Mouse (Mus musculus): ENCODE results near the gene Rpl15. TPM values are rescaled to one million over a fixed set of nuclear protein-coding genes. Genes with fewer than 3 reads are reported as not detected.

Gene Rpl15
- total RNA-seq (2021): 100 to 1,000 TPM; 519 to 581 TPM
- long read RNA-seq, experiment 1, transcript Rpl15-202 (4 exons, 1,922 nt): major isoform, 93 of 110 reads
- long read RNA-seq, experiment 1, transcript Rpl15-204 (3 exons, 802 nt): minor isoform, 7 of 110 reads
- long read RNA-seq, experiment 1, transcript Rpl15-201 (4 exons, 883 nt): minor isoform, 5 of 110 reads
- long read RNA-seq, experiment 1, partial matches to known transcripts: 0 of 110 reads
- long read RNA-seq, experiment 1, other reads (novel, unspliced or antisense): 2 of 110 reads
- long read RNA-seq, experiment 2, transcript Rpl15-202 (4 exons, 1,922 nt): major isoform, 130 of 143 reads
- long read RNA-seq, experiment 2, transcript Rpl15-201 (4 exons, 883 nt): minor isoform, 5 of 143 reads
- long read RNA-seq, experiment 2, partial matches to known transcripts: 0 of 143 reads
- long read RNA-seq, experiment 2, other reads (novel, unspliced or antisense): 2 of 143 reads

DNA sequence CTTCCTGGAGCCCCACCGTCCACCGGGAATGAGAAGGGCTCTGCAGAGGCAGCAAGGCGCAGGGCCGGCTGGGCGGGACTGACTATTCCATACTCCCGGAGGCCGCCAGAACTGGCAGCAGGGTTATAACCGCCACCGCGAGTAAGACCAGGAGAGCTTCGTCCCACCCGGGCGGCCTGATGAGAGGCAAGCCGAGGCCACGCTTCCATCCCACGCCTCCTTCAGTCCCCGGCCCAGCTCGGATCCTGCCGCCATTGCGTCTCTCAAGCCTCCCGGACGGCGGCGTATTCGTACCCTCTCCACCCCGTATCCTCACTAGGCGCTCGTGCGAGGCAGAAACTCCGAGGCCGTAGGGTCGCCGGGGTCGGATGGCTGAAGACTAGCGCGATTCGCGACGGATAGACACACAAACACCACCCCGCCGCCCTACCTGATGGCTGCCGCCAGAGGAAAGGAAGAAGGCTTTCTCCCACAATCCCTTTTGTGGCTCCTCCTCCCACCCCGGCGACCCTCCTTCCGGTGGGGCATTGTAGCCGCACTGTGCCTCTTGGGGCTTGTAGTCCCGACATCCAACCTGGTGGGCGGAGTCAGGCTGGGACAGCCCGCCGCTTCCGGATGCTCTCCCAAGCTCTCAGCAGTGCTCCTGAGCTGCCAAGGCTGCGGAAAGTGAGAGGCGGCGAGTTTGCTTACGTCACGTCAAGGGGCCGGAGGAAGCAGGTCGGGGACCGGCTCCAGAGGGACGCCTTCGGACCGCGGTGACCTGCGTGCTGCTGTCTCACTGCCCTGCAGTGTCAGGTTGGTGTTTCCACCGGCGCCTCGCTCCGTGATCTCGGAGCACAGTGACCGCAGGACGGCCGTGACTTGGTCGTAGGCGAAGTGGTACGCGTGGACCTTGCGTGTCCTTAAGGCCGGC, at the start of gene Rpl15, which contains the start of gene Nkiras1:
Rpl15 (minus strand) TSS at position 863 of the 913 bp plus-strand sequence.
Nkiras1 (plus strand) TSS at position 608 of the 913 bp plus-strand sequence.
- peak; percentile 100 for DNase-seq
- peak within 1 kb of the TSS; percentile 84 for H3K4me3 ChIP-seq
- 0 out of 2 replicates have a peak, but pooled peaks have one; percentile 30 for TF ChIP-seq CTCF (IDR thresholded peaks at IDR 0.05)
- H3K27ac ChIP-seq: peak within 1 kb of the TSS; percentile 91
- intact Hi-C loops (cut with DNase I): loop anchor here (2.0 to 5.0 kb wide), 2 partner anchors 33 to 60 kb away; partner anchors contain the start of genes Nr1d2 and Ube2e1

DNA sequence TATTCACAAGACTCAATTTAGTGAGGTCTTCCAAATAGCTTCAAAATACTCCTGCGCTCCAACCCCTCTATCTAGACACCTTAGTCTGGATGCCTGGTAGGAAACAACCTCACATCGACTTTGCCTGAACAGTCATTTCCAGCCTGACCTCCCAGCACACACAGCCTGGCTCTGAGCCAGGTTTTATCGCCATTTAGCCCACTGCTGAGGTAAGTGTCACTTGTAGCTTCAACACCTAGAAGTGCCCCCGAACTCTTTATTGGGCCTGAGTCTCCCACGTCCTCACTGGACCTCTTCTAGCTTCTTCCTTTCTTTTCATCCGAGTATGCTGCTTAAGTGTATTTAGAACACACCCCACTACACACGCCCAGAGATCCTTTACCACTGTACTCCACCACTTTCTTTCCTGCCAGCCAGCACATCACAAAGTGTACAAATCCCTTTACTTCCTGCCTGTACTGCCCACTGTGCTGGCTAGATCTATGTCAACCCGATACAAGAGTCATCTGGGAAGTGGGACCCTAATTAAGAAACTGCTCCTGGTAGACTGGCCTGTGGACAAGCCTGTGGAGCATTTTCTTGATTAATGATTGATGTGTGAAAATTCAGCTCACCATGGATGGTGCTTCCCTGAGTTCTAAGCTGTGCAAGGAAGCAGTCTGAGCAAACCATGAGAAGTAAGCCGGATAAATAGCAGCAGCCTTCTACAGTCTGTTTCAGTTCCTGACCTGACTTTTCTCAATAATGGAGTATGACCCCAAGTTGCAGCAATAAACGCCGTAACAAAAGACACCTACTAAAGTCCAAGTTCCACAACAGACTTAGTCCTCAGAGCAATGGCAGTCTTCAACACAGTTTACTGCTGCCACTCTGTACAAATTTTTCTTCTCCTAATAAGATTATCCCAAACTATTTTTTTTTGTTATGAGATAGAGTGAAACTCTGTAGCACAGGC, 46.5 kb upstream of the Rpl15 start:
- no peak for DNase-seq
- Histone ChIP-seq H3K27ac (no peak overlapping the region), H3K4me3 (no peak overlapping the region)
- TF ChIP-seq CTCF (IDR thresholded peaks at IDR 0.05): no peak
- intact Hi-C loops (cut with DNase I): no loop called here

DNA sequence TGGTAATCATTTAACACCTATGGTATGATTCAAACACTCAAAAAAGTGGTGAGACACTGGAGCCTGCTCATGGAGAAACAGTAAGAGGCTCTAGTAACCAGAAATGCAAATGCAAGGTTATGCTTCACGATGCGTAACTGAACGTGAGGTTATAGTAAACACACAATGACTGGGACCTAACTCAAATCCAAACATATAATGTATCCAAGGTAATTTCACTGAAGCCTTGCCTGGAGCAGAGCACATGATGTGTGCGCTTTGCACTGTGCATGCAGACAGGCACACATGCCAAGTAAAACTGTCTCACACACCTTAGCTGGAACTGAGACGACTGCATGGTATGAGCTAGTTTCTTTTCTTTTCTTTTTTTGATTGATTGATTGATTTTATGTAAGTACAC, 33.0 kb upstream of the Rpl15 start:
- Histone ChIP-seq H3K27ac (peak overlapping the region; percentile 90), H3K4me3 (peak overlapping the region; percentile 43; the same call in 1 of the 2 replicates)
- intact Hi-C loops (cut with DNase I): no loop called here
- no peak for TF ChIP-seq CTCF (IDR thresholded peaks at IDR 0.05)
- DNase-seq: no peak

DNA sequence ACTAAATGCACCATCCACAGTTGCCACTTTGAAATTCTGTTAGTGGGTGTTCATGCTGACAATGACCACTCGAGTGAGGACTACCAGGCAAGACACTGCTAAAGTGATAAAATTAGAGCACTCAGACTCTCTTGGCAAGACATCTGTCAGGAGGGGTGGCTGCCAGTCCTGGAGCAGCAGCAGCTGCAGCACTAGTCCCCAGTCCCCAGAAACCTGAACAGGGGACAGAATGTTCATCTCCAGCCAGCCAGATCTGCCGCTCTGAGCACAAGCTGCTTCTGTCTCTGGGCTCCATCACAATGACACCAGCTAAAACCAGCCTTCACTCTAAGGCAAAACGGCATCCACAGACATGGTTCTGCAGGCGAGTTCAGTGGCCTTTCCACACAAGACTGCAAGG, 32.1 kb upstream of the Rpl15 start:
- DNase-seq: peak; percentile 92
- peak overlapping the region; percentile 43 for H3K4me3 ChIP-seq
- TF ChIP-seq CTCF (IDR thresholded peaks at IDR 0.05): no peak
- intact Hi-C loops (cut with DNase I): no loop called here
- H3K27ac ChIP-seq: peak overlapping the region; percentile 90

DNA sequence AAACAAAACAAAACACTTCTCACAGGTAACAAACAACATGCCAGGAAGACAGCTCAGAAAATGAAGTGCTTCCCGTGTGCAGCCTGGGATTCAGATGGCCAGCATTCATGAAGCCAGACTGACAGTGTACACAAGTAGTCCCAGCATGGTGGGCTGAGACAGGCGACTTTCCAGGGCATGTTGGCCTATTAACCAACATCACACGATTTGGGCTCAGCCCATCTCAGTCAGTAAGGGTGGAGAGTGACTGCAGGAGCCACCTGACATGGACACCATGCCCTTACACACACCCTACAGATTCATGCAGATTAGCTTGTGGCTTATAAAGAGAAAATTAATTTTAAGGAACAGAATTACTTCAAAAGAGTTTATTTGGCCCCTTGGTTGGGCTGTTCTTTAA, 31.6 kb upstream of the Rpl15 start:
- peak overlapping the region; percentile 29 for H3K4me3 ChIP-seq
- no peak for TF ChIP-seq CTCF (IDR thresholded peaks at IDR 0.05)
- intact Hi-C loops (cut with DNase I): no loop called here
- H3K27ac ChIP-seq: peak overlapping the region; percentile 90
- peak; percentile 52 for DNase-seq

DNA sequence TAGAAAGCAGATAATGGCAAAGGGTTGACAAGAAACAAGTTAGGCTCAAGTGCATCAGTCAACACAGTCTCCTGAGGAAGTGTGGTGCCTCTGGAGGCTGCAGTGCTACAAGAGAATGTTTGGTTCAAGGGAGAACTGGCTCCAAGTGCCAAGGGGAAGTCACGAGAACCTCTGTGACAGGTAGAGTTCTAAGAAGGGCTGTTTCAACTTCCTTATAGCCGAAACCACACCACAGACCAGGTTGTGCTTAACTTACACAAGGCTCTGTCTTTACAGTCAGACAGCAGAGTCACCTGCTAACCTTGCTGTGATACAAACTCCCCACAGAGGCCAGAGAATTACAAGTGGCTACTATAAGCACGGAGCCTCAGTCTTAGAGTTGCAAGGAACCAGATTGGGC, 30.4 kb upstream of the Rpl15 start:
- peak overlapping the region; percentile 90 for H3K27ac ChIP-seq
- TF ChIP-seq CTCF (IDR thresholded peaks at IDR 0.05): no peak
- DNase-seq: no peak
- intact Hi-C loops (cut with DNase I): no loop called here
- H3K4me3 ChIP-seq: no peak overlapping the region

DNA sequence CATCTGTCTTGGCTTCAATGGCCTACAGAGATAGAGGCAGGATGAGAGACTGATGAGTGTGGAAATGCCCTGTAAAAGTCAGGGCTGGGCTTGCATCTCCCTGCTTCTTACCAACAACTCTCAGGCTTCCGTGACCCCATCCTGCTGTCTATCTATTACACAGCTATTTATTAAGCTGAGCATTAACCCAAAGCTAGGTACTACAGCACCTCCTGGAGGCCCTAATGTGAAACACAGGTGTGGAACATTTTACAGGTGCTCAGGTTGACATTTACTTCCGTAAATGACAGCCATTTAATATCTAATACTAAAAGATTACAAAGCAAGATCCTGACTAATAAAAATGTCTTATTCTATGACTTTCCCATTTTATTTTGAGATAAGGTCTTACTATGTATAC, 29.5 kb upstream of the Rpl15 start:
- no peak for DNase-seq
- H3K4me3 ChIP-seq: no peak overlapping the region
- intact Hi-C loops (cut with DNase I): no loop called here
- H3K27ac ChIP-seq: peak overlapping the region; percentile 90; the same call in 1 of the 2 replicates
- peak; percentile 39 for TF ChIP-seq CTCF (IDR thresholded peaks at IDR 0.05)

DNA sequence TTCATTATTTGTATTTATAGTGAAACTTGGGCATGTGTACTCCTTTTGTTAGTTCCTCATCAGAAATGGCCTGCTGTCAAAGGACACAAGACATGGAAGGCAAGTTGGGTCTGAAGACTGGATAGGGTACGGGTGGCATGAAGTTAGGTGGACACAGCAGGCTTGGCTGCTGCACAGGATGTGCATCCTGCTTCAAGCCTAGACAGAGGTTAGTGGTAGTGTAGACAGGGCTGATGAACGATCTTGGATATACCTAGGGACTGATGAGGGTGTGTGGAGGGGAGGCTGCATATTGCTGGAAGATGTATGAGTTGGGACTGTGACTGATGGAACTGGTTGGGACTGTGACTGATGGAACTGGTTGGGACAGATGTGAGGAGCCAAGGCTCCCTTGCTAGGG, 27.7 kb upstream of the Rpl15 start:
- no peak for TF ChIP-seq CTCF (IDR thresholded peaks at IDR 0.05)
- no peak for DNase-seq
- intact Hi-C loops (cut with DNase I): no loop called here
- peak overlapping the region; percentile 35 for H3K27ac ChIP-seq
- H3K4me3 ChIP-seq: no peak overlapping the region

DNA sequence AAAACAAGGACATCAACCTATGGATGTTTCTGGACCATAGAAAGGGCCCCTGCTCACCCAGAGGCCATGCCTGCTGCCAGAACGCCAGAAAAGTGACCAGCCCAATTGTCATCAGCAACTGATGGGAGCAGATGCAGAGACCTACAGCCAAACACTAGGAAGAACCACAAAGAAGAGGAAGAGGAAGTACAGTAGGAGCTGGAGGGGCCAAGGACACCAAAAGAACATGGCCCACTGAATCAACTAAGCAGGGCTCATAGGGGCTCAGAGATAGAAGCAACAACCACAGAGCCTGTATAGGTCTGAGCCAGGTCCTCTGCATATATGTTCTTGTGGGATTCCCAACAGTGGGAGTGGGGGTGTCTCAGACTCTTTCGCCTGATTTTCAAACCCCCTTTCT, 26.2 kb upstream of the Rpl15 start:
- no peak for TF ChIP-seq CTCF (IDR thresholded peaks at IDR 0.05)
- no peak for DNase-seq
- H3K4me3 ChIP-seq: no peak overlapping the region
- intact Hi-C loops (cut with DNase I): no loop called here
- H3K27ac ChIP-seq: no peak overlapping the region

DNA sequence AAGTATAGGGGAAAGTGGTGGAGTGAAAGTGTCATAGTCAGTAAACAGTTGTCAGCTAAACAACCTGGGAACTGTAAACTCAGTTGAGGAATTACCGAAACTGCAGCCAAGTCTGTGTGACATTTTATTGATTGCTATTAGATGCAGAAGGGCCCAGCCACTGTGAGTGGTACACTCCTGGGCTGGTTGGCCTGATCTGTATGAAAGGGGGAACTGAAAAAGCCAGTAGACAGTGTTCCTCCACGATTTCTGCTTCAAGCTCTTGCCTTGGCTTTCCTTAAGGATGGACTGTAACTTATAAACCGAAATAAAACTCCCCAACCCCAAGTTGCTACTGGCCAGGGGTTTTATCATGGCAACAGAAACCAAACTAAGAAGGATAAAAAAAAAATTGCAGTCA, 21.4 kb upstream of the Rpl15 start:
- TF ChIP-seq CTCF (IDR thresholded peaks at IDR 0.05): no peak
- Histone ChIP-seq H3K4me3 (no peak overlapping the region), H3K27ac (0 out of 2 replicates have a peak overlapping the region, but pooled peaks have one; percentile 8)
- no peak for DNase-seq
- intact Hi-C loops (cut with DNase I): no loop called here

DNA sequence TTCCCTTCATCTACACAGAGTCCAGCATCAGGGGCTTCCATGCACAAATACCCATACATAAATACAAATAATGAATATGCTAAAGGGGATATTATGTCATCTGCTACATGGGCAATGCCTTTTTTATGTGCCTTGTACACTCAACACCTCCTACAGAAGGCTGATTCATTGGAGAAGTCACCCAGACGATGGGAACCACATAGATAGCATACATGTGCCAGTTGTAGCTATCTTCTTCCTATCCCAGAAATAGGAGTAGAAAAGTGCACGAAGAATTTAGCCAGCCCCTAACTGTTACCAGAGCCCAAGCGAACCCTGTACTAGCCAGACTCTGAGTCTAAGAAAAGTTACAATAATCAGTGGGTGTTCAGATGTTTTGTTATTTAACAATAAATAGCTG, 20.9 kb upstream of the Rpl15 start:
- intact Hi-C loops (cut with DNase I): no loop called here
- no peak overlapping the region for H3K4me3 ChIP-seq
- H3K27ac ChIP-seq: no peak overlapping the region
- no peak for DNase-seq
- TF ChIP-seq CTCF (IDR thresholded peaks at IDR 0.05): no peak

DNA sequence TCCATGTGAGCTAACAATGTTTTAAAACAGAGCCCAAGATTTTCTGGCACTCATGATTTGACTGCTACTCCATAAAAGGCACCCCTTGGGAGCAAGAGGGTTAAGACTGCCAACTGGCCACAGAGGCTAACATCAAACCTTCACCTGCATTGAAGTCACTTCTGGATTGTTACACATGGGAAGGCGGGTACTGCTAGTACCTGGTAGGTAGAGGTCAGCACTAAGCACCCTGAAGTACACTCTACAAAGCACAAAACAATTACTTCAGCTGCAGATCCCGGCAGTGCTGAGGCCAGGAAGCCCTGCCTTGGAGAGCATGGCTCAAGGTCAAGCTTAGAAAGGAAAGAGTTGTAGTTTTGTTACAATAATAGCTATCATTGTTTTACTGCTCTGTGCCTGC, 16.2 kb upstream of the Rpl15 start:
- H3K27ac ChIP-seq: peak overlapping the region; percentile 76
- H3K4me3 ChIP-seq: no peak overlapping the region
- TF ChIP-seq CTCF (IDR thresholded peaks at IDR 0.05): no peak
- DNase-seq: no peak
- intact Hi-C loops (cut with DNase I): no loop called here

Data from gastrocnemius, adult 2 months (tissue).